Mouse (Mus musculus) liver, embryonic 15.5 days (tissue): ENCODE data around the gene Pkig. TPM values are rescaled to one million over a fixed set of nuclear protein-coding genes. Genes with fewer than 3 reads are reported as not detected.
"Not testable (repeated sequence)": the region's sequence is repeated elsewhere in the genome, so short reads cannot be mapped to it uniquely, and the experiment has no call there.

Experiments
- ATAC-seq: fragments of 200-750 bp; cut with Nextera tagmentation; 2 replicates; pipeline ENCODE4 v1.8.0; 2017; ENCODE audit warnings: moderate number of reproducible peaks, mild to moderate bottlenecking, moderate library complexity; ENCODE audit not compliant: insufficient read depth
- H3K27ac ChIP-seq: fragments of 300-500 bp; sonication (generic); replicated peaks from 2 replicates; pipeline ENCODE4 v1.5.1; 2015; ENCODE audit warnings: mild to moderate bottlenecking, inconsistent platforms
- H3K27me3 ChIP-seq: fragments of 300-500 bp; sonication (generic); 2 replicates; pipeline ENCODE4 v1.6.1; 2015; ENCODE audit warnings: mild to moderate bottlenecking, inconsistent platforms
- H3K36me3 ChIP-seq: fragments of 300-500 bp; sonication (generic); replicated peaks from 2 replicates; pipeline ENCODE4 v1.6.1; 2015; ENCODE audit warnings: moderate library complexity, mild to moderate bottlenecking, inconsistent platforms
- H3K4me1 ChIP-seq: fragments of 300-500 bp; sonication (generic); replicated peaks from 2 replicates; pipeline ENCODE4 v1.6.1; 2015; ENCODE audit warnings: inconsistent platforms
- H3K4me2 ChIP-seq: fragments of 300-500 bp; sonication (generic); 2 replicates; pipeline ENCODE4 v1.6.1; 2015; ENCODE audit warnings: moderate library complexity, mild to moderate bottlenecking, inconsistent platforms
- H3K4me3 ChIP-seq: fragments of 300-500 bp; sonication (generic); replicated peaks from 2 replicates; pipeline ENCODE4 v1.5.1; 2015; ENCODE audit warnings: mild to moderate bottlenecking, inconsistent platforms
- H3K9ac ChIP-seq: fragments of 300-500 bp; sonication (generic); 2 replicates; pipeline ENCODE4 v1.6.1; 2015; ENCODE audit warnings: moderate library complexity, mild to moderate bottlenecking, inconsistent platforms
- H3K9me3 ChIP-seq: fragments of 300-500 bp; sonication (generic); replicated peaks from 2 replicates; pipeline ENCODE4 v1.6.1; 2016; ENCODE audit warnings: inconsistent platforms
- WGBS: fragments of 180-500 bp; shearing (Covaris S2); methylation state at CpG from one replicate; pipeline ENCODE4 v1.1.7; 2015; ENCODE audit warnings: mixed read lengths; ENCODE audit not compliant: insufficient replicate concordance; 5-methylcytosine and 5-hydroxymethylcytosine counted together
- polyA plus RNA-seq: library from polyadenylated mRNA; unstranded; fragments of >200 nt; fragmentation: Nextera tagmentation; extraction: Ambion mirVana; gene quantifications from 2 replicates; pipeline ENCODE4 v1.2.1, GENCODE M21; 2015

The Pkig gene
- polyA plus RNA-seq, 1 experiment from 2014 or later, result 95.5 TPM

DNA sequence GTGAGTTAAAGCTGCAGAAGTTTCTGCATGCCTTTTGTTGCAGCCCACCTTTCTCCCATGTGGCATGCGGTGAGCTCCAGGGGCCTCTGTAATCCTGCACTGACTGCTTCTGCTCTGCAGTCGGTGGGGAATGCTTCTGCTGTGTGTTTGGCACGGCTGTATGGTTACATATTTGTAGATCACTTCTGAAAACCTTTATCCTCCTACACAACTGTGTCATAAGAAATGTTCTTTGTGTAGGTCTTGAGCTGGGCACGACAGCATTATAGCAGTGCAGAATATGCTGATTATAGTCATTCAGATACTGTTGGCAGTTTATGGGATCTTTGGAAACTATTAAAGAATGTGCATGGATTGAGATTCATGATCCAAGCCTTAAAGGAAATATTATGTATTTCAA is 27.1 kb downstream of the Pkig start:
- Histone ChIP-seq H3K4me3 (no peak overlapping the region), H3K36me3 (no peaks in the 10 kb centered on the region), H3K4me1 (peaks cover 72% of the 10 kb centered on the region), H3K9me3 (no peaks in the 10 kb centered on the region), H3K27me3 (no peaks in the 10 kb centered on the region), H3K4me2 (no peak overlapping the region), H3K9ac (no peak overlapping the region), H3K27ac (0 out of 2 replicates have a peak overlapping the region, but pooled peaks have one; percentile 7)
- 61% methylated on average over 4 of the region's 4 CpGs for WGBS
- no peak for ATAC-seq

GRCm38 (mm10) chr2:163685761-163686200 is 27.6 kb downstream of the Pkig start:
- Histone ChIP-seq H3K36me3 (no peaks in the 10 kb centered on the region), H3K27me3 (no peaks in the 10 kb centered on the region), H3K4me1 (peaks cover 77% of the 10 kb centered on the region), H3K27ac (peak overlapping the region; percentile 53), H3K9me3 (no peaks in the 10 kb centered on the region), H3K4me3 (no peak overlapping the region), H3K4me2 (peak overlapping the region; percentile 24; the same call in 1 of the 2 replicates), H3K9ac (no peak overlapping the region)
- WGBS, result 46% methylated on average over 6 of the region's 6 CpGs
- ATAC-seq, result no peak

DNA sequence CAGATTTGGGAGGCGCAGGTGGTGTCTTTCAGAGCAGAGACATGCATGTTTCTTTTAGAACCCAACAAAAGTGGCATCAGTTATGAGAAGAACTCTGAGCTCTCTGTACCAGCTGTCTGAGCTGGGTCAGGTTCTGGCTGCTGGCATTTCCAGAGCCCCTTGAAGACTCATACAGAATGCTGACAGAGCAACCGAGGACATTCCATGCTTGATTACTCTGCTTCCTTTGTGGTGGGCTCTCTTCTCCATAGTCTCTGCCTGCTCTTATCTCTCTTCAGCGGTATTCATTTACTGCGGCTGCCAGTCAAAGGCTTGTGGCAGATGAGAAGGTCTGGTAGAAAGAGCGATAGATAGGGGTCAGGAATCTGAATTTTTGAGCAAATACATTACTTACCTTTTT is 28.0 kb downstream of the Pkig start:
- Histone ChIP-seq H3K4me3 (no peak overlapping the region), H3K4me2 (peak overlapping the region; percentile 24; the same call in 1 of the 2 replicates), H3K9ac (no peak overlapping the region), H3K9me3 (no peaks in the 10 kb centered on the region), H3K27ac (peak overlapping the region; percentile 53), H3K4me1 (peaks cover 81% of the 10 kb centered on the region), H3K36me3 (no peaks in the 10 kb centered on the region), H3K27me3 (no peaks in the 10 kb centered on the region)
- WGBS, result 33% methylated on average over 5 of the region's 5 CpGs
- ATAC-seq, result peak; percentile 46

DNA sequence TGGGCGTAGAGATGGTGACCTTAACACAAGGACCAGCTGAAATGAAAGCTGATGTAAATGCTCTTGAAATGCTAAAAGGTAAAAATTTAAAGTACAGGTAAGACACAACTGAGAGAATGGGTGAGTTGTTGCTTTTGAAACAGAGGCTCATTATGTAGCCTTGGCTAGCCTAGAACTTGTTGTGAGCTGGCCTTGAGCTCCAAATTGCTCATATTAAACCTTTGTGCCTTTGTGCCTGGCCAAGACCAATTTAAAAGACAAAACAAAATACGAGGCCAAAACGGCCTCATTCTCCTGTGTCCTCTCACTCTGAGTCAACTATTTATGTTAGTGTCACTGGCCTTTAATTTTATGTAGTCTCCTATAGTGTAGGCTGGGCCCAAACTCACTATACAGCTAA is 28.7 kb downstream of the Pkig start:
- no peaks in the 10 kb centered on the region for H3K27me3 ChIP-seq
- no peak overlapping the region for H3K4me2 ChIP-seq
- peaks cover 88% of the 10 kb centered on the region for H3K4me1 ChIP-seq
- no peak overlapping the region for H3K27ac ChIP-seq
- 69% methylated on average over 3 of the region's 3 CpGs for WGBS
- no peak for ATAC-seq
- H3K4me3 ChIP-seq, result no peak overlapping the region
- no peaks in the 10 kb centered on the region for H3K36me3 ChIP-seq
- no peak overlapping the region for H3K9ac ChIP-seq
- no peaks in the 10 kb centered on the region for H3K9me3 ChIP-seq

DNA sequence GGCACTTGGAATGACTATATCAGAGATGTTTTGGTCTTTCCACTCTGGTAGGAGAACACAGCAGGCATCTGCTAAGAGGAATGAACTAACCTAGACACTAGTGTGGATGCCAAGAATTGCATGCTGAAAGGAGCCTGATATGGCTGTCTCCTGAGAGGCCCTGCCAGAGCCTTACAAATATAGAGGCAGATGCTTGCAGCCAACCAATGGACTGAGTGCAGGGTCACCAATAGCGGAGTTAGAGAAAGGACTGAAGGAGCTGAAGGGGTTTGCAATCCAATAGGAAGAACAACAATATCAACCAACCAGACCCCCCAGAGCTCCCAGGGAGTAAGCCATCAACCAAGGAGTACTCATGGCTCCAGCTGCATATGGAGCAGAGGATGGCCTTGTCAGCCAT is 30.2 kb downstream of the Pkig start:
- not testable (repeated sequence) for H3K36me3 ChIP-seq, H3K4me3 ChIP-seq, H3K9ac ChIP-seq, H3K27ac ChIP-seq, H3K4me2 ChIP-seq, H3K27me3 ChIP-seq, ATAC-seq, H3K9me3 ChIP-seq
- 90% methylated on average over 1 of the region's 1 CpGs for WGBS
- peaks cover 95% of the 10 kb centered on the region for H3K4me1 ChIP-seq

DNA sequence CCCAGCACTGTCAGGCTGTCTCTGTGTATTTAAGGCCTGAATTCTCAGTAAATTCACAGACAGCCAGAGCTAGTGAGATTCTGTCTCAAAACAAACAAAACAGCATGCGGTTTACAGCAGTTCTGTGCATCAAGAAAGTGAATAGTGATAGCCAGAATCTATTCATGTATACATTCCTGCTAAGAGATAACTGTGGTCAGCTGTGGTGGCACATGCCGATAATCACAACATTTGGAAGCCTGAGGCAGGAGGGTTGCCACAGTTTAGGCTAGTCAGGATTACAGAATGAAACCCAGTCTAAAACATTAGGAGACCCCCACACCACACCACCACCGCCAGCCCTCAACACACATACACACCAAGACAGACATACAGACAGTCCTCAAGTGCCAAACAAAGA is 31.6 kb downstream of the Pkig start:
- H3K9ac ChIP-seq, result no peak overlapping the region
- 36% methylated on average over 3 of the region's 3 CpGs for WGBS
- no peak; the same call in 1 of the 2 replicates for ATAC-seq
- H3K4me2 ChIP-seq, result no peak overlapping the region
- H3K9me3 ChIP-seq, result no peaks in the 10 kb centered on the region
- H3K4me3 ChIP-seq, result no peak overlapping the region
- peak overlapping the region; percentile 11 for H3K27ac ChIP-seq
- no peaks in the 10 kb centered on the region for H3K36me3 ChIP-seq
- H3K4me1 ChIP-seq, result peaks cover 98% of the 10 kb centered on the region
- H3K27me3 ChIP-seq, result no peaks in the 10 kb centered on the region

- H3K9me3 ChIP-seq, result no peaks in the 10 kb centered on the region
- 76% methylated on average over 8 of the region's 8 CpGs for WGBS
- H3K4me2 ChIP-seq, result no peak overlapping the region; the same call in 1 of the 2 replicates
- H3K4me3 ChIP-seq, result no peak overlapping the region
- no peak overlapping the region; the same call in 1 of the 2 replicates for H3K9ac ChIP-seq
- H3K4me1 ChIP-seq, result peaks cover 99% of the 10 kb centered on the region
- peak overlapping the region; percentile 11; the same call in 1 of the 2 replicates for H3K27ac ChIP-seq
- no peak for ATAC-seq
- no peaks in the 10 kb centered on the region for H3K27me3 ChIP-seq
- no peaks in the 10 kb centered on the region for H3K36me3 ChIP-seq
Observed at GRCm38 (mm10) chr2:163690409-163691304, 32.5 kb downstream of the Pkig start.

DNA sequence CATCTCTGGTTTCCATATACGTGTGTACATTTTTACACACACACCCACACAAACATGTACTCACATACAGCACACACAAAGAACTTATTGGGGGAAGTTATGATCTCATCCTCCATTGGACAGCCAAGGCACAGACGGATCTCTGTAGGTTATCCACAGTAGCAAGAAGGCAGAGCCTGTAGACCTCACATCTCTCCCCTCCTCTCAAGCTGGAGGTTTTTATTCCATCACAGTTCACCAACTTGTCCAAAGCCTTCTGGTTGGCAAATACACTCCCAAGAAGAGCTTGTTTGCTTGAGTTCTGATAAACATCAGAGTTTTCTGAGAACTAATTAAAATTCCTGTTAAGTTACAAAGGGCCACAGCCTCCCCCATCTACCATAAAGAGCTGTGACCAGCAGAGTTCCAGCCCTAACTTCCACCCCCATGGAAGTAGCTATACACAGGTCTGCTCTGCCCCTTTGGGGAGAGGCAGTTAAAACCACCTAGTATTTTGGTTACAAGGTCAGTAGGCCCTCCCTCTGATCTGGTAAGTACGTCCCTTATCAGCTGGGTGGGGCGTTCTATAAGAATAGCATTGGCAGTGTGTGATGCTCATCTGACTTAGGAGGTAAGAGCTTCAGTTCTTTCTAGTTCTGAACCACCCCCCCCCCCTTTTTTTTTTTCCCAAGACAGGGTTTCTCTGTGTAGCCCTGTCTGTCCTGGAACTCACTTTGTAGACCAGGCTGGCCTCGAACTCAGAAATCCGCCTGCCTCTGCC is 33.8 kb downstream of the Pkig start:
- Histone ChIP-seq H3K4me1 (peaks cover 99% of the 10 kb centered on the region), H3K36me3 (no peaks in the 10 kb centered on the region), H3K4me3 (no peak overlapping the region), H3K27me3 (no peaks in the 10 kb centered on the region), H3K27ac (peak overlapping the region; percentile 73), H3K9me3 (no peaks in the 10 kb centered on the region), H3K4me2 (peak overlapping the region; percentile 31), H3K9ac (peak overlapping the region; percentile 18; the same call in 1 of the 2 replicates)
- peak; percentile 63 for ATAC-seq
- WGBS, result 35% methylated on average over 6 of the region's 6 CpGs

- H3K27me3 ChIP-seq, result no peaks in the 10 kb centered on the region
- WGBS, result 28% methylated on average over 3 of the region's 3 CpGs
- H3K4me3 ChIP-seq, result no peak overlapping the region
- H3K4me1 ChIP-seq, result peaks cover 100% of the 10 kb centered on the region
- H3K27ac ChIP-seq, result peak overlapping the region; percentile 73
- H3K36me3 ChIP-seq, result no peaks in the 10 kb centered on the region
- peak overlapping the region; percentile 31 for H3K4me2 ChIP-seq
- peak; percentile 79 for ATAC-seq
- H3K9ac ChIP-seq, result no peak overlapping the region
- no peaks in the 10 kb centered on the region for H3K9me3 ChIP-seq
Observed at GRCm38 (mm10) chr2:163692873-163693612, 34.9 kb downstream of the Pkig start.

DNA sequence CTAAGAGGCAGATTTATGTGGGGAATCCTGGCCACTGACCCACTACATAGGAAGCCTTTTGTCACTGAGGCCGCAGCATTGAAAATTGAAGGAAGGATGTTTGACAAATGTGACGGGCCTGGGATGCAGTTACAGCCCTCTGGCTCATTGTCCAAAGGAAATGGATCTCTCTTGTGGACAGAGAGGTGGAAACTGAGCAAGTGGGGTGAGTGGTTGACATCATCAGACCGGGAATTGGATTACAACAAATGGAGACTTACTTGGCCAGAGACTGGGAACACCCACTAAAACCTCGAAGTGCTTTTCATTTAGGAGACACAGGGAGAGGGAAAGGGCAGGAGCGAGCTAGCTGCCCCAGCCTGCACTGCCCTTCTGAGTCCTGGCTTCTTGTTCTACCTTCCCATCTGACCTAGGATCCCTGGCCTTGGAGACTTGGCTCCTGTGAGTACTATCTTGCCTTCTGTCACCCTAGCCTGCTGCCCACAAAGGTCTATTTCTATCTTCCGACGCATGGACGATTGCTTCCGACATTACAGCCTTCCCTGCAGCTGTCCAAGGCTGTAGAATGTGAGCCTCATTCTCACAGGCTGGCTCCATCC is 35.6 kb downstream of the Pkig start:
- Histone ChIP-seq H3K36me3 (no peaks in the 10 kb centered on the region), H3K27me3 (no peaks in the 10 kb centered on the region), H3K4me1 (peaks cover 100% of the 10 kb centered on the region), H3K9me3 (no peaks in the 10 kb centered on the region), H3K27ac (peak overlapping the region; percentile 73), H3K4me2 (peak overlapping the region; percentile 31; the same call in 1 of the 2 replicates), H3K4me3 (no peak overlapping the region), H3K9ac (no peak overlapping the region)
- ATAC-seq, result no peak
- WGBS, result 55% methylated on average over 9 of the region's 9 CpGs
